Mouse (Mus musculus): Measurements from ENCODE around the gene Cacnb2. TPM values are rescaled to one million over a fixed set of nuclear protein-coding genes. Genes with fewer than 3 reads are reported as not detected.

Gene Cacnb2
- polyA plus RNA-seq, 1 experiment = not detected

- no peaks in the 10 kb centered on the region for H3K4me1 ChIP-seq (ENCODE audit: control insufficient read depth, insufficient read depth, insufficient read length, low read length)
- H3K4me3 ChIP-seq (ENCODE audit: insufficient read depth, low read depth, low read length) = no peak overlapping the region
- no peak overlapping the region for H3K27ac ChIP-seq (replicated peaks; ENCODE audit: low read depth, low read length)
Measured at GRCm38 (mm10) chr2:14988451-14988850, 385.6 kb downstream of the Cacnb2 start.

DNA sequence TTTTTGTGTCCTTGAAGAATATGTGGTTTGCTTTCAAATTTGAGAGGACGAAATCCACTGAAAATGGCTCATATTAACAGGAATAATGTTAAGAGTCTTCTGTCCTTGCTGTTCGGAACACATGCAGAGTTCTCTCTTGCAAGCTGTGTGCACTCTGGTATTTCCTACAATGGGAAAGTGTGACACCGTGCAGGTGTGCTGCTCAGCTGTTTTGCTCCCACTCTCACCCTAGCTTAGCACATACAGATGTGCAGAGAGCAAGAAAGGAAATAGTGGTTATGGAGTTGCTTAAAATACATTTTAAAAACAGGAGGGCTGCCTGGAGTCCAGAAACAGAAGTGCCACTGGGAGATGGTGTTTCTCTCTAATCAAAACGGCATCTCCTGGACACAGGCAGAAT lies 386.5 kb downstream of the Cacnb2 start:
- Histone ChIP-seq H3K4me1 (ENCODE audit: control insufficient read depth, insufficient read depth, insufficient read length, low read length) (no peaks in the 10 kb centered on the region), H3K27ac (replicated peaks; ENCODE audit: low read depth, low read length) (no peak overlapping the region), H3K4me3 (ENCODE audit: insufficient read depth, low read depth, low read length) (no peak overlapping the region)

- Histone ChIP-seq H3K4me3 (ENCODE audit: insufficient read depth, low read depth, low read length) (no peak overlapping the region), H3K4me1 (ENCODE audit: control insufficient read depth, insufficient read depth, insufficient read length, low read length) (no peaks in the 10 kb centered on the region), H3K27ac (replicated peaks; ENCODE audit: low read depth, low read length) (no peak overlapping the region)
Measured at GRCm38 (mm10) chr2:14992531-14992930, 389.6 kb downstream of the Cacnb2 start.

DNA sequence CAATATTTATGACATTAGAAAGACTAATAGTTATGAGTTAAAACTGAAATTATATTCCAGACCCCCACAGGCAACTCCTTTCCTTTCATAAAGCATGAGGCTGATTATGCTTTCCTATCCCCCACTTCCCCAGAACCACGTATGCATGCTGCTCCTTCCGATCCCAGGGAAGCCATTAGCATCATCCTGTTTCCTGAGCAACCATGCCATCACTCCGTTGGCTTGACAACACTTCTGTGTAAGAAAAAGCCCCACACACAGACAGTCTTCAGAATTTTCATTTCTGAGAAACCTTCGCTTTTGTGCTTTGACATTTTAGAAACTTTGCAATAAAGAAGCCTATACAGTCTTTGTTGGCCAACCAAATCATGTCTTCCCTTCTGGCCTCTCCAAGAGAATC lies 393.1 kb downstream of the Cacnb2 start:
- H3K4me1 ChIP-seq (ENCODE audit: control insufficient read depth, insufficient read depth, insufficient read length, low read length) = no peaks in the 10 kb centered on the region
- no peak overlapping the region for H3K4me3 ChIP-seq (ENCODE audit: insufficient read depth, low read depth, low read length)
- no peak overlapping the region for H3K27ac ChIP-seq (replicated peaks; ENCODE audit: low read depth, low read length)

DNA sequence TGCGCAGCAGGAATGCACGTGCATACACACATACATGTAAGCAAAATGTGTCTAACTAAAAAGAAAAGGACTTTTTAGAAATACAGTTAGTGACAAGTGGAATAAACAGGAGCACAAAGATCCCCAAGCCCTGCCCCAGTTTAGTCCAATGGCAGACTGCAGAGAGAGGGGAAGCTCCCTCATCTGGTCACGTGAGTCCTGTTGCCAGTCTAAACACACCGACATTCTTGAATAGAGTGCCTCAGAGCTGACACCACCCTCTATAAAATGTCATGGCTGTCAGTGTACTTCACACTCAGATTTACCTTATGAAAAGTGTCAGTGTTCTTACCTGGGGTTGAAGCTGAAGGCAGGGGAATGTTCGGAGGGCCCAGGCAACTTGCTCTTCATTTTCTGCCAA lies 394.9 kb downstream of the Cacnb2 start:
- H3K4me3 ChIP-seq (ENCODE audit: insufficient read depth, low read depth, low read length) = no peak overlapping the region
- H3K4me1 ChIP-seq (ENCODE audit: control insufficient read depth, insufficient read depth, insufficient read length, low read length) = no peaks in the 10 kb centered on the region
- H3K27ac ChIP-seq (replicated peaks; ENCODE audit: low read depth, low read length) = no peak overlapping the region

DNA sequence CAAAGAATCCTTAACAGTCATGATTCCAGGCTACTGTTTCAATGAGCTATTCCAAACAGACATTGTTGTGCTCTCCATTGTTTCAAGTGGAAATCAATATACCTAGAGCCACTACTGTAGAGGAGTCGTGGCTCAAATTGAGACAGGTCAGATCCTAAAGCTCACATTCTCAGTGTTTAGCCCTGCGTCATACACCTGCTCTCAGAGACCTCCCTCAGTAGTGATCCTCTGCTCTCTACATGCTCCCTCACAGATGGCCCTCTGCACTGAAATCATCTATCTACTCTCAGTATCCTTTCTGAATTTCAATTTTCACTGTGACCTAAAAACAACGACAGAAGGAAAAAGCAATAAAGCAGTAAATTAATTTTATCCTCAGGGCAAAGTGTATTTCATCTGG lies 404.6 kb downstream of the Cacnb2 start:
- Histone ChIP-seq H3K27ac (replicated peaks; ENCODE audit: low read depth, low read length) (no peak overlapping the region), H3K4me3 (ENCODE audit: insufficient read depth, low read depth, low read length) (no peak overlapping the region), H3K4me1 (ENCODE audit: control insufficient read depth, insufficient read depth, insufficient read length, low read length) (no peaks in the 10 kb centered on the region)

GRCm38 (mm10) chr2:15008072-15008471 lies 405.2 kb downstream of the Cacnb2 start:
- Histone ChIP-seq H3K4me1 (ENCODE audit: control insufficient read depth, insufficient read depth, insufficient read length, low read length) (no peaks in the 10 kb centered on the region), H3K27ac (replicated peaks; ENCODE audit: low read depth, low read length) (no peak overlapping the region), H3K4me3 (ENCODE audit: insufficient read depth, low read depth, low read length) (no peak overlapping the region)

DNA sequence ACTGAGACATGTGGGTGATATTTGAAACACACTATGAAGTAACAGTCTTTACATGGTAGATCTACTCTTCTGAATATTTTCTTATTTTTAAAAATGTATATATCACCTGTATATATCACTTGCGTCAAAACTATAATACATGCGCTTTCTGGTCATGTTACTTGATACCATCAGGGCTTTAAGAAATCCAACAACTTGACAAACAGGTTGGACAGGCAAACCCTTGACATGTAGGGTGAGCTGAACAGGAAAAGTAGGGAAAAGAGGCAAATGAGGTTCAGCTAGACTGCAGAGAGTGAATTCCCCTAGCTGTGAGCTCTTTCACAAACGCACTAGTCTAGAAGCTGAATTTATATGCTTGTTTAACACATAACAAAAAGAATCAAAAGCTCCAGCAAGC lies 423.9 kb downstream of the Cacnb2 start:
- Histone ChIP-seq H3K27ac (replicated peaks; ENCODE audit: low read depth, low read length) (no peak overlapping the region), H3K4me1 (ENCODE audit: control insufficient read depth, insufficient read depth, insufficient read length, low read length) (no peaks in the 10 kb centered on the region), H3K4me3 (ENCODE audit: insufficient read depth, low read depth, low read length) (no peak overlapping the region)

DNA sequence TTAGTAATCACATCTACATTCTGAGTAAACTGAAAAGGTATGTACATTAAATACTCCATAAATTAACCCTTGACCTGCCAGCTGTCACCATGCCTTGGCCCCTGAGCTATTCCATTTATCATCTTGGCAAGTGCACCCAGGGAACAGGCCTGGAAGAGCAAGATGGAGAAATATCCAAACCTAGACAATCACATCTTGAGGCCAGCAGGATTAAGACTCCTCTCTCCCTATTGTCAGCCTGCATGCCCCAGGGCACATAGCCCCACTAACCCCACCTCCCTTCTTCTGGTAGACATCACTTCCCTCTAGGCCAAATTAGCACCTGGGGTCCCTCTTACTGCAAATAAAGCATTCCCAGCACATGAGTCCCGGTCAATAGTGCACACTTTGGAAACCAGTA lies 424.9 kb downstream of the Cacnb2 start:
- Histone ChIP-seq H3K4me1 (ENCODE audit: control insufficient read depth, insufficient read depth, insufficient read length, low read length) (no peaks in the 10 kb centered on the region), H3K27ac (replicated peaks; ENCODE audit: low read depth, low read length) (no peak overlapping the region), H3K4me3 (ENCODE audit: insufficient read depth, low read depth, low read length) (no peak overlapping the region)

Other genes starting within 250 kb of the Cacnb2 start
- not detected in 2 replicates for gene Slc39a12, start 214.8 kb upstream of the Cacnb2 start, polyA plus RNA-seq (2012; ENCODE audit: insufficient read depth, insufficient read length, missing spikeins)